Mouse (Mus musculus) neural tube, embryonic 12.5 days (tissue): Measurements from ENCODE around the gene Gm49391. TPM values are rescaled to one million over a fixed set of nuclear protein-coding genes. Genes with fewer than 3 reads are reported as not detected.

Experiments used
- ATAC-seq: fragments of 200-750 bp; cut with Nextera tagmentation; 2 replicates; pipeline ENCODE4 v1.8.0; 2017; ENCODE audit warnings: low read depth, mild to moderate bottlenecking, moderate TSS enrichment, moderate library complexity; ENCODE audit not compliant: low FRiP score
- H3K27ac ChIP-seq: fragments of 300-500 bp; sonication (generic); 2 replicates; pipeline ENCODE4 v1.5.1; 2016
- H3K27me3 ChIP-seq: fragments of 300-500 bp; sonication (generic); replicated peaks from 2 replicates; pipeline ENCODE4 v1.6.1; 2016; ENCODE audit warnings: mild to moderate bottlenecking
- H3K36me3 ChIP-seq: fragments of 300-500 bp; sonication (generic); 2 replicates; pipeline ENCODE4 v1.6.1; 2016; ENCODE audit warnings: mild to moderate bottlenecking
- H3K4me1 ChIP-seq: fragments of 300-500 bp; sonication (generic); 2 replicates; pipeline ENCODE4 v1.6.1; 2016
- H3K4me2 ChIP-seq: fragments of 300-500 bp; sonication (generic); replicated peaks from 2 replicates; pipeline ENCODE4 v1.6.1; 2016; ENCODE audit warnings: mild to moderate bottlenecking
- H3K4me3 ChIP-seq: fragments of 300-500 bp; sonication (generic); 2 replicates; pipeline ENCODE4 v1.5.1; 2016
- H3K9ac ChIP-seq: fragments of 300-500 bp; sonication (generic); 2 replicates; pipeline ENCODE4 v1.6.1; 2016; ENCODE audit warnings: mild to moderate bottlenecking
- H3K9me3 ChIP-seq: fragments of 300-500 bp; sonication (generic); 2 replicates; pipeline ENCODE4 v1.6.1; 2016; ENCODE audit warnings: mild to moderate bottlenecking
- WGBS: fragments of 180-500 bp; shearing (Covaris S2); methylation state at CpG from one replicate; pipeline ENCODE4 v1.1.7; 2016; 5-methylcytosine and 5-hydroxymethylcytosine counted together
- polyA plus RNA-seq: library from polyadenylated mRNA; unstranded; fragments of >200 nt; fragmentation: Nextera tagmentation; extraction: Ambion mirVana; gene quantifications from 2 replicates; pipeline ENCODE4 v1.2.1, GENCODE M21; 2016

Gene Gm49391
- polyA plus RNA-seq, 1 experiment from 2014 or later = 1.6 TPM

- no peak for ATAC-seq
- no peak overlapping the region for H3K27ac ChIP-seq
- H3K36me3 ChIP-seq = no peaks in the 10 kb centered on the region
- WGBS = 87% methylated on average over 4 of the region's 4 CpGs
- H3K27me3 ChIP-seq = no peaks in the 10 kb centered on the region
- H3K9ac ChIP-seq = no peak overlapping the region
- no peak overlapping the region for H3K4me3 ChIP-seq
- no peak overlapping the region for H3K4me2 ChIP-seq
- no peaks in the 10 kb centered on the region for H3K9me3 ChIP-seq
- no peaks in the 10 kb centered on the region for H3K4me1 ChIP-seq
Measured at GRCm38 (mm10) chr13:60848241-60849120, 87.9 kb downstream of the Gm49391 start.

Other genes starting within 250 kb of the Gm49391 start
- gene BC051665, start 150.2 kb downstream of the Gm49391 start, polyA plus RNA-seq = not detected in 2 replicates
- not detected in 2 replicates for gene Ctsll3, start 133.7 kb downstream of the Gm49391 start, polyA plus RNA-seq
- not detected in 2 replicates for gene 4930486L24Rik, start 72.1 kb downstream of the Gm49391 start, polyA plus RNA-seq
- 0.14 TPM in 1 of 2 replicates, not detected in the other for gene Gm49392, start 39.7 kb downstream of the Gm49391 start, polyA plus RNA-seq
- 1.9 and 2.2 TPM in 2 replicates for gene Ctla2b, start 39.1 kb downstream of the Gm49391 start, polyA plus RNA-seq
- gene Tpbpb, start 31.7 kb downstream of the Gm49391 start, polyA plus RNA-seq = not detected in 2 replicates
- not detected in 2 replicates for gene Gm49393, start 981 bp downstream of the Gm49391 start, polyA plus RNA-seq
- gene Ctla2a, start 54 bp upstream of the Gm49391 start, polyA plus RNA-seq = 13.1 and 16.5 TPM in 2 replicates
- gene Tpbpa, start 5.4 kb upstream of the Gm49391 start, polyA plus RNA-seq = not detected in 2 replicates
- gene Ctsj, start 69.4 kb upstream of the Gm49391 start, polyA plus RNA-seq = not detected in 2 replicates
- not detected in 2 replicates for gene Ctsq, start 104.1 kb upstream of the Gm49391 start, polyA plus RNA-seq
- not detected in 2 replicates for gene Ctsr, start 227.7 kb upstream of the Gm49391 start, polyA plus RNA-seq